Mouse (Mus musculus) lung, postnatal 0 days (tissue): ENCODE data around the gene Epm2a. TPM values are rescaled to one million over a fixed set of nuclear protein-coding genes. Genes with fewer than 3 reads are reported as not detected.
A peak's percentile ranks its signal among the peaks of the same experiment; 100 is the strongest.

ENCODE experiments used
- ATAC-seq: fragments of 200-750 bp; cut with Nextera tagmentation; 2 replicates; pipeline ENCODE4 v1.8.0; 2017; ENCODE audit warnings: moderate library complexity
- DNase-seq: peaks from one replicate; pipeline ENCODE4 v3.0.0-alpha.2; 2016; ENCODE audit warnings: low spot score
- H3K27ac ChIP-seq: fragments of 300-500 bp; sonication (generic); 2 replicates; pipeline ENCODE4 v1.5.1; 2014; ENCODE audit warnings: antibody characterized with exemption, mild to moderate bottlenecking, low read length, mixed read lengths
- H3K27me3 ChIP-seq: fragments of 300-500 bp; sonication (generic); replicated peaks from 2 replicates; pipeline ENCODE4 v1.6.1; 2014; ENCODE audit warnings: low read length, mixed read lengths; ENCODE audit not compliant: insufficient read depth
- H3K36me3 ChIP-seq: fragments of 300-500 bp; sonication (generic); 2 replicates; pipeline ENCODE4 v1.6.1; 2014; ENCODE audit warnings: low read length, mixed read lengths; ENCODE audit not compliant: insufficient read depth
- H3K4me1 ChIP-seq: fragments of 300-500 bp; sonication (generic); 2 replicates; pipeline ENCODE4 v1.6.1; 2014; ENCODE audit warnings: antibody characterized with exemption, low read depth, low read length, mixed read lengths; ENCODE audit not compliant: insufficient read depth
- H3K4me2 ChIP-seq: fragments of 300-500 bp; sonication (generic); replicated peaks from 2 replicates; pipeline ENCODE4 v1.6.1; 2014; ENCODE audit warnings: low read depth, mild to moderate bottlenecking, low read length, moderate library complexity, mixed read lengths
- H3K4me3 ChIP-seq: fragments of 300-500 bp; sonication (generic); 2 replicates; pipeline ENCODE4 v1.5.1; 2014; ENCODE audit warnings: low read depth, low read length
- H3K9ac ChIP-seq: fragments of 300-500 bp; sonication (generic); replicated peaks from 2 replicates; pipeline ENCODE4 v1.6.1; 2014; ENCODE audit warnings: low read depth, mild to moderate bottlenecking
- H3K9me3 ChIP-seq: fragments of 300-500 bp; sonication (generic); 2 replicates; pipeline ENCODE4 v1.6.1; 2016; ENCODE audit warnings: low read length, mixed read lengths
- CTCF ChIP-seq: IDR thresholded peaks from 2 replicates; pipeline ENCODE4 v1.5.1; 2016; ENCODE audit warnings: antibody characterized with exemption, mild to moderate bottlenecking
- EP300 ChIP-seq: IDR thresholded peaks from 2 replicates; pipeline ENCODE4 v1.6.1; 2016; ENCODE audit warnings: antibody characterized with exemption, mild to moderate bottlenecking, control low read depth
- WGBS: fragments of 180-500 bp; shearing (Covaris S2); extraction: QIAGEN DNeasy Blood & Tissue Kit; methylation state at CpG from one replicate; pipeline ENCODE4 v1.1.7; 2014; 5-methylcytosine and 5-hydroxymethylcytosine counted together
- polyA plus RNA-seq: library from polyadenylated mRNA; unstranded; fragments of >200 nt; fragmentation: Nextera tagmentation; extraction: Ambion mirVana; gene quantifications from 2 replicates; pipeline ENCODE4 v1.2.1, GENCODE M21; 2015

Gene Epm2a
- polyA plus RNA-seq, 1 experiment from 2014 or later: 1.0 TPM

DNA sequence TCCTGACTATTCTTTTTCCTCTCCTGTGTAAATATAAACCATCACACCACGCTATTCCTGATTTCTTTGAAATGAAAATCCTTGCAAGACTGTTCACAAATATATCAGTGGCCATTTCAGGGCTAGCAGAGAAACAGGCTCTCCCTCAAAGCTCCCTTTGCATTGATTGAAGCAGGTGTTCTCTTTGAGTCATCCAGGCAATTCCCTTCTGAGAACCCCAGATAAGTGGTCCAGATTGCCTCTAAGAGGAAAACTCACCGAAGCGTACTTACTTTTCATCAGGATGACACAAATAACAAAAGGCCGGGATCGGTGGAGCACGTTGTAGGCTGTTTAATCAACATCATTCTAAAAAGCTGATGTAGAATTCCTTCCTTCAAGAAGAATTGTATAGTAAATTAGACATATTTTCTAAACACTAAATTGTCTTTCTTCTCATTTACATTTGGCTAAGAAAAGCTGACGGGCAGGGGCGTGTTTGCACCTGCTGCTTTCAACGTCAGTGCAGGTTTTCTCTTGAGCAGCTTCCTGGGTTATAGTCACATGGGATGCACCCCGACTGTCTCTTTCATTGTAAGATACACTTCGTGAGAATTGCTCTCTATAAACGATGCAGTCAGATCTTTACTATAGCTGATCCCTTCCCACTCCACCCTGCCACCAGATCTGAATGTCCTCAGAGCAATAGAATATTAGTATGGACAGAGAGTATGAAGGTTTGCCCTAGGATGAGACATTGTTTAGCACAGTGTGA lies 86.0 kb downstream of the Epm2a start:
- no peaks in the 10 kb centered on the region for H3K27me3 ChIP-seq
- H3K4me3 ChIP-seq: no peak overlapping the region
- ATAC-seq (no peak), DNase-seq (no peak)
- no peak overlapping the region for H3K9ac ChIP-seq
- H3K27ac ChIP-seq: no peak overlapping the region
- no peaks in the 10 kb centered on the region for H3K36me3 ChIP-seq
- H3K9me3 ChIP-seq: no peaks in the 10 kb centered on the region
- no peaks in the 10 kb centered on the region for H3K4me1 ChIP-seq
- no peak overlapping the region for H3K4me2 ChIP-seq
- WGBS: 87% methylated on average over 12 of the region's 12 CpGs
- TF ChIP-seq EP300: no peak
- no peak for TF ChIP-seq CTCF

DNA sequence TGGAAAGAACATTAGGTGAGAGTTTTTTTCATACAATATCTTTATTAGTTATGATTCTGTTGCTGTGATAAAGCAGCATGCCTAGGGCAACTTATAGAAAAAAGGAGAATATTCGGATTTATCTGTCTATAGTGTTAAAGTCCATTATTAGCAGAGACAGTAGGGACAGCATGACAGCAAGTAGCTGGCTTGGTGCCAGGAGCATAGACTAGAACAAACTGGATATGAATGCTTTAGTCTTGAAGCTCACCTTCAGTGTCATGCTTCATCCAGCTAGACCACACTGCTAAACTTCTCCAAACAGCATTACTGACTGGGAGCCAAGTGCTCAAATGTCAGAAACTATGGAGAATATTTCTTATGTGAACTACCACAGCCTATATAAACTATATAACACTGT lies 93.8 kb downstream of the Epm2a start:
- Histone ChIP-seq H3K4me1 (no peaks in the 10 kb centered on the region), H3K9me3 (no peaks in the 10 kb centered on the region), H3K36me3 (no peaks in the 10 kb centered on the region), H3K27me3 (no peaks in the 10 kb centered on the region), H3K9ac (no peak overlapping the region), H3K27ac (no peak overlapping the region), H3K4me2 (no peak overlapping the region), H3K4me3 (no peak overlapping the region)
- WGBS: 61% methylated on average over 1 of the region's 1 CpGs
- no peak for DNase-seq
- ATAC-seq: no peak
- TF ChIP-seq CTCF: no peak
- TF ChIP-seq EP300: no peak

DNA sequence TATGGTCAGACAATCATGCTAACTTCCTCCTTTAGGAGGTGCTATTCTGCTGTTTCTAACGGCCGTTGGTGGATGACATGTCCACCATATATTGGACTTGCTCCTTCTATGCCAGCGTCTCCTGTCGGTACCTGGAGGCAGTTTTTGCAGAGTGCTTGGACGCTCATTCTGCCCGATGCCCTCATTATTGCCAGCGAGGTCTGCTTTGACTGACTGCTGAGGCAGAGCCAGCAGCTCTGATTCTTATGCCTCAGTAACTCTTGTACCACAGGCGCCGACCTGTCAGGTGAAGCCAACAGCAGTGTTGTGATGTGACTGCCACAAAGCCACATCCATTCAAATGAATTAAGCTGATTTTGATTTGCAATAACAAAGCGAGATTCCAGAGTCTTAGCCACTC lies 95.3 kb downstream of the Epm2a start:
- no peaks in the 10 kb centered on the region for H3K36me3 ChIP-seq
- no peaks in the 10 kb centered on the region for H3K27me3 ChIP-seq
- H3K9ac ChIP-seq: no peak overlapping the region
- H3K4me1 ChIP-seq: no peaks in the 10 kb centered on the region
- H3K4me2 ChIP-seq: no peak overlapping the region
- no peak for DNase-seq
- TF ChIP-seq EP300 (no peak), CTCF (no peak)
- H3K9me3 ChIP-seq: no peaks in the 10 kb centered on the region
- no peak overlapping the region for H3K27ac ChIP-seq
- 90% methylated on average over 10 of the region's 10 CpGs for WGBS
- H3K4me3 ChIP-seq: no peak overlapping the region
- ATAC-seq: no peak

DNA sequence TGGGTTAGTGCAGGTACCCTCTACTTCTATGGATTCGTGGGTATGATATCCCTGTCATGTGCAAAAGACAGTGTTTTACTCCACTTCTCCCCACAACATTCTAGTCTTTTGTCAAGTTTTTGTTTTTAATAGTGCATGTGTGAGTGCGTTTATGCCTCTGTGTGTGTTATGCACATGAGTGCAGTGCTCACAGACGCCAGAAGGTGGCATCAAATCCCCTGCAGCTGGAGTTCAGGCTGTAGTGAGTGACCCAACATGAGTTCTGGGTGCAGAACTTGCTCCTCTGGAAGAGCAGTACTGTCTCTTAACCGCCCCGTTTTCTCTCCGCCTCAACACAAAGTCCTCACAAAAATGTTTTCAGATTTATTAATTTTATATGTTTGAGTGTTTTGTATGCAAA lies 96.1 kb downstream of the Epm2a start:
- no peaks in the 10 kb centered on the region for H3K9me3 ChIP-seq
- no peaks in the 10 kb centered on the region for H3K27me3 ChIP-seq
- no peak overlapping the region for H3K27ac ChIP-seq
- no peak overlapping the region for H3K9ac ChIP-seq
- no peak for ATAC-seq
- no peaks in the 10 kb centered on the region for H3K4me1 ChIP-seq
- DNase-seq: no peak
- WGBS: 84% methylated on average over 6 of the region's 6 CpGs
- TF ChIP-seq CTCF: no peak
- TF ChIP-seq EP300: no peak
- H3K4me3 ChIP-seq: no peak overlapping the region
- H3K36me3 ChIP-seq: no peaks in the 10 kb centered on the region
- H3K4me2 ChIP-seq: no peak overlapping the region

DNA sequence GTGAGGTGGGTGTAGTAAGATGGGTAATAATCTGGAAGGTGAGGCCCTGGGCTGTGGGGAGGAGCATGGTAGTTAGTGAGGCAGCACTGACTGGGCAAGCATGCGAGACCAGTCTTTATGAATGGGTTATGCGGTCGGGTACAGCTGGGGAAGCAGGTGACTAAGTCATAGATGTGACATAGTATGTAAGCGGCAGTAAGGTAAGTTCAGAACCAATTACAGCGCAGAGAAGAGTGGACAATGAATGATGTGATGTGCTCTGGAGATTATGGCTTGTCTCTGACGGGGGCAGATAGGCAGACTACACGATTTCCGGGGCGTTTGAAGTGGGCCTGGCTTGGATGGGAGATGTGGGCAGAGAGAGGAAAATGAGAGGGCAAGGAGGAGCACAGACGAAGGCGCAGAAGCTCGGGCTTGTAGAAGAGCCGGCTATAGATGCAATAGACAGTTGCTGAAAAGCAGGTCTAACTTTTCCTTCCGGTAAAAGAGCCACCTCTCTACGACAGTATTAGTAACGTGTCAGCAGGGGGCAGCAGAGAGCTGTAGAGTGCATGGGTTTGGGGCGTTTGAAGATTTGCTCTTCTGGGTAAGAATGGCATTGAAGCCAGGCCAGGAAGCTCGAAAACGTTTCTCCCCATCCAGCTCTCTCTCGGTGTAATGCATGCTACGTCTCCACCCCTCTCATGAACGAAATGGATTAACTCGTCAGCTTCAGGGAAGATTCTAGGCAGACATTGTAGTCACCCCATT lies 106.5 kb downstream of the Epm2a start:
- no peak overlapping the region for H3K4me2 ChIP-seq
- WGBS: 29% methylated on average over 23 of the region's 23 CpGs
- H3K27me3 ChIP-seq: no peaks in the 10 kb centered on the region
- TF ChIP-seq EP300 (no peak), CTCF (peak; percentile 90)
- no peaks in the 10 kb centered on the region for H3K9me3 ChIP-seq
- no peak overlapping the region for H3K4me3 ChIP-seq
- H3K4me1 ChIP-seq: no peaks in the 10 kb centered on the region
- no peak overlapping the region for H3K9ac ChIP-seq
- DNase-seq (peak; percentile 82), ATAC-seq (peak; percentile 57)
- no peak overlapping the region for H3K27ac ChIP-seq
- no peaks in the 10 kb centered on the region for H3K36me3 ChIP-seq

DNA sequence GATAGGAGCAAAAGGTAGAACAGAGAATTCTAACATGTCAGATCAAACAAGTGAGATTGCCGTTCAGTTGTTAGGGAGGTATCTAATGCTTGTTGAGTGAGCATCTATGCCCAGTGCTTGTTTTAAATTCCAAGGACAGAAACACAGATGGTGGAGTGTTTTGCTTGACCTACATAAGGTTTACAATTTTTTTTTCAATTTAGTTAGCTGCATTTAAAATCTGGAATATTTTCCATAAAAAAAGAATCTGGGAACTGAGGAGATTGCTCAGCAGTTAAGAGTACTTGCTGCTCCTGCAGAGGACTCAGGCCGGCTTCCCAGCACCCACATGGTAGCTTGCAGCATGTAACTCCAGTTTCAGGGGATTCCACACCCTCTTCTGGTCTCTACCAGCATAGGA lies 109.3 kb downstream of the Epm2a start:
- no peaks in the 10 kb centered on the region for H3K36me3 ChIP-seq
- H3K4me1 ChIP-seq: no peaks in the 10 kb centered on the region
- WGBS: 78% methylated on average over 2 of the region's 2 CpGs
- TF ChIP-seq EP300: no peak
- no peak for TF ChIP-seq CTCF
- no peak for ATAC-seq
- H3K27ac ChIP-seq: no peak overlapping the region
- H3K27me3 ChIP-seq: no peaks in the 10 kb centered on the region
- no peak for DNase-seq
- H3K4me2 ChIP-seq: no peak overlapping the region
- H3K4me3 ChIP-seq: no peak overlapping the region
- H3K9ac ChIP-seq: no peak overlapping the region
- no peaks in the 10 kb centered on the region for H3K9me3 ChIP-seq
